Comparison of ENCODE assay signal across 8 mouse cellular contexts in the genomic region with DNA sequence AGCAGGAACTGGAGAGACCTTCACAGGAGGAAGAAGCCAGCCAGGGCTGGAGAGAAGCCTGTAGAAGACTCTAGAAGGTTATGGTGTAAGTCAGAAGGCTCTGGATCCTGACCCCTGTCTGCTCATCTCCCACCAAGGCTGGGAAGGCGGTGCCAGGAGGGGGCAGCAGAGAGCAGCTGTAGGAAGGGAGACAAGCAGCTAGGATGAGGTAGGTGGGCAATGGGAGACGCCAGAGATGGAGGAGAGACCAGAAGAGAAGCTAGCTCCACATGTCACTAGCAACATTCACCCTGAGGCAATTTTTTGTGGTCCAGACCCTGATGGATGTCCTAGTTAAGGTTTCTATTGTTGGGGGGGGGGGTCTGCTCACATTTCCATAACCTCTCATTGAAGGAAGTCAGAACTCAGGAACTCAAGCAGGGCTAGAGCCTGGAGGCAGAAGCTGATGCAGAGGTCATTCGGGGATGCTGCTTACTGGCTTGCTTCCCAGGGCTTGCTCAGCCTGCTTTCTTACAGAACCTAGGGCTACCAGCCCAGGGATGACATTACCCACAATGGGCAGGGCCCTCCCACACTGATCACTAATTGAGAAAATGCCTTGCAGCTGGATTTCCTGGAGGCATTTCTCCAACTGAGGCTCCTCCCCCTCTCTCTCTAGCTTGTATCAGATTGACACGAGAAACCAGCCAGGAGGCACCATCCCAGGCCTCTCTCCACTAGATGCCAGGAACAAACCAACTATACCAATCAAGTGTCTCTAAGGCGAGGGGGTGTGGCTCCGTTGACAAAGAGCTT.
DNase-seq lines count a peak whose midpoint lies in the region; ATAC-seq and TF ChIP-seq lines count a peak whose summit lies in the region.

No protein-coding gene starts in this region.

- DNase-seq in kidney, adult 18-20 months: peak; percentile 61
- DNase-seq in c-Kit-positive CD71-positive TER-119-negative erythroid progenitor cells, embryonic 14.5 days (ENCODE audit: low read depth): peak; percentile 19
- DNase-seq in hindbrain, embryonic 14.5 days (ENCODE audit: low spot score): peak; percentile 74
- DNase-seq in limb, embryonic 14.5 days (ENCODE audit: low spot score): peak; percentile 48
- DNase-seq in ovary, postnatal 14 days (ENCODE audit: low spot score): peak; percentile 68
- DNase-seq in thymus, adult 2 months: peak; percentile 84

- no peak overlapping the region for H3K4me3 ChIP-seq in kidney, embryonic 14.5 days (ENCODE audit: low read length)
- no peak overlapping the region for H3K4me3 ChIP-seq in forebrain, embryonic 13.5 days
- no peak overlapping the region for H3K4me3 ChIP-seq in hindbrain, embryonic 14.5 days (replicated peaks; ENCODE audit: low read length)
- no peak overlapping the region for H3K4me3 ChIP-seq in limb, embryonic 14.5 days (replicated peaks; ENCODE audit: low read length)
- no peak overlapping the region for H3K4me3 ChIP-seq in thymus, adult 2 months (ENCODE audit: control insufficient read depth, insufficient read depth, low read length)

- no peak for TF ChIP-seq POLR2A in limb, embryonic 14.5 days (IDR thresholded peaks at IDR 0.05; ENCODE audit: borderline replicate concordance, extremely low read depth, insufficient read depth, insufficient read length)
- TF ChIP-seq POLR2A in thymus, adult 2 months (IDR thresholded peaks at IDR 0.05; ENCODE audit: control insufficient read depth, extremely low read depth, insufficient read depth, low read length, poor library complexity): no peak

- H3K4me1 ChIP-seq in kidney, embryonic 14.5 days (ENCODE audit: control insufficient read depth, insufficient read depth, low read length): no peaks in the 10 kb centered on the region
- H3K4me1 ChIP-seq in forebrain, embryonic 13.5 days: peaks cover 8% of the 10 kb centered on the region; the same call in 1 of the 2 replicates
- peaks cover 7% of the 10 kb centered on the region; the same call in 1 of the 2 replicates for H3K4me1 ChIP-seq in hindbrain, embryonic 14.5 days (replicated peaks; ENCODE audit: control insufficient read depth, insufficient read depth, low read length)
- H3K4me1 ChIP-seq in limb, embryonic 14.5 days (ENCODE audit: control insufficient read depth, insufficient read depth, low read length): no peaks in the 10 kb centered on the region
- no peaks in the 10 kb centered on the region for H3K4me1 ChIP-seq in thymus, adult 2 months (replicated peaks; ENCODE audit: control insufficient read depth, insufficient read depth, low read length)

- WGBS in kidney, embryonic 14.5 days: 45% methylated on average over 6 of the region's 6 CpGs
- WGBS in forebrain, embryonic 13.5 days: 42% methylated on average over 6 of the region's 6 CpGs
- WGBS in hindbrain, embryonic 14.5 days: 54% methylated on average over 6 of the region's 6 CpGs
- 45% methylated on average over 6 of the region's 6 CpGs for WGBS in limb, embryonic 14.5 days
- 51% methylated on average over 6 of the region's 6 CpGs for WGBS in thymus, adult 2 months

- H3K9me3 ChIP-seq in kidney, embryonic 14.5 days (ENCODE audit: control insufficient read depth, low read length): no peaks in the 10 kb centered on the region
- H3K9me3 ChIP-seq in forebrain, embryonic 13.5 days (replicated peaks): no peaks in the 10 kb centered on the region
- no peaks in the 10 kb centered on the region for H3K9me3 ChIP-seq in hindbrain, embryonic 14.5 days (ENCODE audit: control insufficient read depth, low read length)
- H3K9me3 ChIP-seq in limb, embryonic 14.5 days (ENCODE audit: control insufficient read depth, low read length): no peaks in the 10 kb centered on the region

- no peak overlapping the region for H3K27ac ChIP-seq in kidney, embryonic 14.5 days (ENCODE audit: low read depth, low read length)
- H3K27ac ChIP-seq in forebrain, embryonic 13.5 days: no peak overlapping the region
- H3K27ac ChIP-seq in hindbrain, embryonic 14.5 days: no peak overlapping the region
- no peak overlapping the region for H3K27ac ChIP-seq in limb, embryonic 14.5 days (replicated peaks; ENCODE audit: low read depth, low read length)
- no peak overlapping the region for H3K27ac ChIP-seq in thymus, adult 2 months (ENCODE audit: control insufficient read depth, insufficient read depth, low read length)

- H3K4me2 ChIP-seq in kidney, embryonic 14.5 days (replicated peaks; ENCODE audit: low read depth, low read length): no peak overlapping the region
- H3K4me2 ChIP-seq in forebrain, embryonic 13.5 days: no peak overlapping the region
- no peak overlapping the region for H3K4me2 ChIP-seq in hindbrain, embryonic 14.5 days (replicated peaks)
- H3K4me2 ChIP-seq in limb, embryonic 14.5 days (replicated peaks; ENCODE audit: low read depth, low read length, severe bottlenecking): no peak overlapping the region

- TF ChIP-seq CTCF in thymus, adult 2 months (IDR thresholded peaks at IDR 0.05; ENCODE audit: borderline replicate concordance, control insufficient read depth, extremely low read depth, insufficient read depth, low read length, poor library complexity): peak; percentile 92

- H3K9ac ChIP-seq in kidney, embryonic 14.5 days (ENCODE audit: low read depth, low read length): no peak overlapping the region
- no peak overlapping the region for H3K9ac ChIP-seq in forebrain, embryonic 13.5 days
- H3K9ac ChIP-seq in hindbrain, embryonic 14.5 days: no peak overlapping the region
- no peak overlapping the region for H3K9ac ChIP-seq in limb, embryonic 14.5 days (ENCODE audit: low read depth, low read length, severe bottlenecking)

- H3K27me3 ChIP-seq in kidney, embryonic 14.5 days (ENCODE audit: control insufficient read depth, insufficient read depth, low read length): 0 out of 2 replicates have a peak, but pooled peaks cover 3% of the 10 kb centered on the region
- H3K27me3 ChIP-seq in forebrain, embryonic 13.5 days: no peaks in the 10 kb centered on the region
- no peaks in the 10 kb centered on the region for H3K27me3 ChIP-seq in hindbrain, embryonic 14.5 days (ENCODE audit: control insufficient read depth, insufficient read depth, low read length)
- H3K27me3 ChIP-seq in limb, embryonic 14.5 days (ENCODE audit: control insufficient read depth, insufficient read depth, low read length): no peaks in the 10 kb centered on the region
- H3K27me3 ChIP-seq in thymus, adult 2 months (ENCODE audit: control insufficient read depth, insufficient read depth, low read length): no peaks in the 10 kb centered on the region

- H3K36me3 ChIP-seq in kidney, embryonic 14.5 days (ENCODE audit: control insufficient read depth, insufficient read depth, low read length): no peaks in the 10 kb centered on the region
- no peaks in the 10 kb centered on the region for H3K36me3 ChIP-seq in forebrain, embryonic 13.5 days (ENCODE audit: poor library complexity, severe bottlenecking)
- no peaks in the 10 kb centered on the region for H3K36me3 ChIP-seq in hindbrain, embryonic 14.5 days (replicated peaks; ENCODE audit: control insufficient read depth, insufficient read depth)
- no peaks in the 10 kb centered on the region for H3K36me3 ChIP-seq in limb, embryonic 14.5 days (ENCODE audit: control insufficient read depth, insufficient read depth, low read length)
- H3K36me3 ChIP-seq in thymus, adult 2 months (ENCODE audit: control insufficient read depth, insufficient read depth, low read length): no peaks in the 10 kb centered on the region

- no peak for ATAC-seq in kidney, embryonic 14.5 days (ENCODE audit: low FRiP score, low TSS enrichment)
- peak; percentile 65 for ATAC-seq in forebrain, embryonic 13.5 days
- ATAC-seq in hindbrain, embryonic 14.5 days (ENCODE audit: low FRiP score): no peak
- ATAC-seq in limb, embryonic 14.5 days (ENCODE audit: low FRiP score, low read depth): no peak

Comparison
In these comparisons a context has a peak if more than half of its experiments do, and no peak if none do; other contexts are left out.
1. DNase-seq: peak in every context shown above with its lines; median percentile 84 in thymus, adult 2 months; 74 in hindbrain, embryonic 14.5 days; 68 in ovary, postnatal 14 days; 61 in kidney, adult 18-20 months; 48 in limb, embryonic 14.5 days; 19 in c-Kit-positive CD71-positive TER-119-negative erythroid progenitor cells, embryonic 14.5 days.